Mouse (Mus musculus) heart, adult 2 months (tissue): ENCODE data around the gene Ugt1a7c. TPM values are rescaled to one million over a fixed set of nuclear protein-coding genes. Genes with fewer than 3 reads are reported as not detected.

Source experiments
- DNase-seq, 2 experiments: peaks; one replicate each; pipeline ENCODE4 v3.0.0; 2021
- H3K27ac ChIP-seq: fragments of 200-600 bp; 2 replicates; pipeline ENCODE4 v1.8.1; 2022
- H3K27me3 ChIP-seq: fragments of 200-500 bp; 2 replicates; pipeline ENCODE4 v1.6.1; 2012; ENCODE audit warnings: mild to moderate bottlenecking, low read length, inconsistent platforms, mixed read lengths; ENCODE audit not compliant: control insufficient read depth, insufficient read depth
- H3K36me3 ChIP-seq: fragments of 200-500 bp; 2 replicates; pipeline ENCODE4 v1.6.1; 2012; ENCODE audit warnings: low read length, inconsistent platforms; ENCODE audit not compliant: control insufficient read depth, insufficient read depth
- H3K4me1 ChIP-seq: fragments of 200-500 bp; 2 replicates; pipeline ENCODE4 v1.6.1; 2011; ENCODE audit warnings: low read length; ENCODE audit not compliant: control insufficient read depth, insufficient read depth
- H3K4me3 ChIP-seq: fragments of 200-600 bp; 2 replicates; pipeline ENCODE4 v1.8.1; 2022
- H3K79me2 ChIP-seq: fragments of 200-500 bp; replicated peaks from 2 replicates; pipeline ENCODE4 v1.6.1; 2012; ENCODE audit warnings: mild to moderate bottlenecking, inconsistent platforms, low read length, moderate library complexity, mixed read lengths; ENCODE audit not compliant: control insufficient read depth, insufficient read depth
- H3K9ac ChIP-seq: fragments of 200-500 bp; 2 replicates; pipeline ENCODE4 v1.6.1; 2012; ENCODE audit warnings: low read depth, mild to moderate bottlenecking, control low read depth, inconsistent platforms, low read length, mixed read lengths
- CTCF ChIP-seq: fragments of 200-600 bp; IDR thresholded peaks from 2 replicates; pipeline ENCODE4 v1.8.1; 2022; ENCODE audit warnings: antibody characterized with exemption, mild to moderate bottlenecking, moderate library complexity
- EP300 ChIP-seq: fragments of 200-500 bp; IDR thresholded peaks from 2 replicates; pipeline ENCODE4 v1.6.1; 2011; ENCODE audit warnings: low read depth, low read length, control low read depth; ENCODE audit not compliant: insufficient read depth
- POLR2A ChIP-seq: fragments of 200-500 bp; IDR thresholded peaks from 2 replicates; pipeline ENCODE4 v1.6.1; 2011; ENCODE audit warnings: mild to moderate bottlenecking, low read depth, low read length, control low read depth; ENCODE audit not compliant: insufficient read depth
- WGBS: fragments of 180-500 bp; shearing (Covaris S2); methylation state at CpG from one replicate; pipeline ENCODE4 v1.1.7; 2018; 5-methylcytosine and 5-hydroxymethylcytosine counted together
- intact Hi-C: fragments of 180-260 bp; cut with DNase I; formaldehyde crosslinking; loops from one replicate; pipeline ENCODE4 v1.15.1; 2025
- polyA plus RNA-seq: library from polyadenylated mRNA; depleted of rRNA; stranded (reverse); fragments of >200 nt; gene quantifications from 2 replicates; pipeline ENCODE4 v1.2.3, GENCODE M21; 2012
- total RNA-seq, 2 experiments: library from RNA; stranded (reverse); gene quantifications; 2 replicates each; pipeline ENCODE4 v1.2.3; 2021

Ugt1a7c gene
- total and polyA plus RNA-seq, 3 experiments, result 0.70 to 1.2 (median 0.90) TPM

DNA sequence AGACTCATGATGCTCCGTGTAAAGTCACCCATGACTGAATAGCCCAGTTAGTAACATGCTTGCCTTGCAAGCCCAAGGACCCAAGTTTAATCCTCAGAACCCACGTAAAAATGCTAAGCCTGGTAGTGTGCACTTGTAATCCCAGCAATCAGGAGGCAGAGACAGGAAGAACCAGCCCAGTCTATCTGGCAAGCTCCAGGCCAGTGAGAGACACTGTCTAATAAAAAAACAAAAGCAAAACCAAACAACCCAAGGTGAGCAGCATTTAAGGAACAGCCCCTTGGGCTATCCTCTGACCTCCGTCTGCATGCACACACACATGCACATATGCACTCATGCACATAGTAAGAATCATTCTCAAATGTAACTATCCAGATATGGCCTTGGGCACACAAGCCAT, 134.7 kb downstream of the Ugt1a7c start:
- WGBS, result 66% methylated on average over 3 of the region's 3 CpGs
- Histone ChIP-seq H3K79me2 (no peaks in the 10 kb centered on the region), H3K27ac (no peak overlapping the region), H3K27me3 (no peaks in the 10 kb centered on the region), H3K36me3 (no peaks in the 10 kb centered on the region), H3K9ac (no peak overlapping the region), H3K4me1 (no peaks in the 10 kb centered on the region), H3K4me3 (no peak overlapping the region)
- TF ChIP-seq CTCF (no peak), EP300 (no peak), POLR2A (no peak)
- DNase-seq, result peak in 1 of 2 experiments; percentile 22
- intact Hi-C loops, result no loop called here

DNA sequence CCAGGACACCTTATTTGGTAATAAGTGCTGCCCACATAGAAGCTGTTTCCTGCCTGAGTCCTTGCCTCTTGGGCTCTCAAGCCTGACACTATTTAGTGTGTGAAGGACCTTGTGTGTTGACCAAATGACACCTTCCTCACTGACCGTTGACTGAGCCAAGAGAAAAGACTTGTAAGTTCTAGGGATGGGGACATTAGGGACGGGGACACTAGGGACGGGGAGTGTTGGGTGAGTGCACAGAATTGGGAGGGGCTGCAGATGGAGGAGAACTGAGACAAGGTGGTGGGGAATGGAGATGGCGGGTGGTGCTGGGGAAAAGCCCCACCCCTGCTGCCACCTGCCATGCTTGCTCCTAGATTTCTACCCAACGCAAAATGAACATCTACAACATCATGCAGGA, 135.1 kb downstream of the Ugt1a7c start:
- Histone ChIP-seq H3K36me3 (no peaks in the 10 kb centered on the region), H3K79me2 (no peaks in the 10 kb centered on the region), H3K4me1 (no peaks in the 10 kb centered on the region), H3K27ac (no peak overlapping the region), H3K4me3 (no peak overlapping the region), H3K27me3 (no peaks in the 10 kb centered on the region), H3K9ac (no peak overlapping the region)
- intact Hi-C loops, result no loop called here
- 75% methylated on average over 5 of the region's 5 CpGs for WGBS
- TF ChIP-seq POLR2A, result no peak
- no peak for TF ChIP-seq CTCF
- TF ChIP-seq EP300, result no peak
- DNase-seq, result peak; percentile 23 to 33

DNA sequence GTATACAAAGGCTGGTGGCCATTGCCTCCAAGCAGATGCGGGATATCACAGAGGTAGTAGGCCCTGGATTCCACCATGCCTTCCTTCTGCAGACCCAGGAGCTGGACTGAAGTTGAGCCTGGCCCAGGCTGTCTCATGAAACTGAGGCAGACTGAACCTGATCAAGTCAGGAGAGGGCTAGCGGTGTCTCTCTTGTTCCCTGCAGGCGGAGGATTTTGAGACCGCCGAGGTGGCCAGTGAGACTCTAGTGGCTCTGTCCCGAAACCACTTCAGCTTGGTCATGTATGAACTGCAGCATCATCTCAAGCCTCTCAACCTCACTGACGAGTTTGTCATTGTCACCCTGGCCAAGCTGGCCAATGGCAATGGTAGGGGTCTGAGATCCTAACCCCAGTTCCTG, 135.6 kb downstream of the Ugt1a7c start:
- WGBS, result 69% methylated on average over 7 of the region's 7 CpGs
- intact Hi-C loops, result no loop called here

DNA sequence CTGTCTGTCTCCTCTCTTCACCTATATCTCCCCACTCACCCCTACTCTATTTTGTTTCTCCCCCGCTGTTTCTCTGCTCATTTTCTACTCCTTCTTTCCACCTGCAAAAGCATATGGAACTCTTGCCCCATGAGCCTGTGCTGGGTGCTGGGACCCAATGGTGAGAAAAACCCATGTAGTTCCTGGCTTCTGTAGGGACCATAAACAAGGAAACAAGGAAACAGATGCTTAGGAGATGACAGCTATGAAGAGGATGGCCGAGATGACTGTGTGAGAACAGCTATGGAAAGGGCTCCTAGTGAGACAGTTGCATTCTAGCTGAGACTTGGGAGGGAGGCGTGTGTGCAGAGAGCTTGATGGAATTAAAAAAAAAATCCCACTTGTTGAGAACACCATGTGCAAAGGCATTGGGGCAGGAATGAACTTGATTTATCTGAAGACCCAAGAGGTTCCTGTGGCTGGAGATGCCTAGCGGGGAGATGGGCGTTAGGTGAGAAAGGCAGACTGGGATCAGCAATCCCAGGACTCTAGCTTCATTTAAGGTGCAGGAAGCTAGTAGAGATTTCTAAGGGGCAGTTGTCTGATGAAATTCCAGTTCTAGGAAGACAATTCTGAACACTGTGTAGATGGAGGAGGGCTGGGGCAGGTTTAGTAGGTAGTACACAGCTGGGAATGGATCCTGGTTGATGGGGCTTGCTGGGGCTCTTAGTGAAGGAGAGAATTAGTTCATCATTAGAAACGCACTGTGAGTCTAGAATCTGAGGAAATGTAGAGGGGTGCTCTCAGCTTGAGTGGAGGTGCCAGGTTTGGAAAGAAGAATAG, 136.3 kb downstream of the Ugt1a7c start:
- H3K79me2 ChIP-seq, result no peaks in the 10 kb centered on the region

More for the DNA sequence above, 135.6 kb downstream of the Ugt1a7c start:
- Histone ChIP-seq H3K4me3 (no peak overlapping the region), H3K27me3 (no peaks in the 10 kb centered on the region), H3K36me3 (no peaks in the 10 kb centered on the region), H3K9ac (no peak overlapping the region), H3K27ac (no peak overlapping the region), H3K79me2 (no peaks in the 10 kb centered on the region), H3K4me1 (no peaks in the 10 kb centered on the region)
- TF ChIP-seq CTCF (no peak), POLR2A (no peak), EP300 (no peak)
- peak in 1 of 2 experiments; percentile 8 for DNase-seq

DNA sequence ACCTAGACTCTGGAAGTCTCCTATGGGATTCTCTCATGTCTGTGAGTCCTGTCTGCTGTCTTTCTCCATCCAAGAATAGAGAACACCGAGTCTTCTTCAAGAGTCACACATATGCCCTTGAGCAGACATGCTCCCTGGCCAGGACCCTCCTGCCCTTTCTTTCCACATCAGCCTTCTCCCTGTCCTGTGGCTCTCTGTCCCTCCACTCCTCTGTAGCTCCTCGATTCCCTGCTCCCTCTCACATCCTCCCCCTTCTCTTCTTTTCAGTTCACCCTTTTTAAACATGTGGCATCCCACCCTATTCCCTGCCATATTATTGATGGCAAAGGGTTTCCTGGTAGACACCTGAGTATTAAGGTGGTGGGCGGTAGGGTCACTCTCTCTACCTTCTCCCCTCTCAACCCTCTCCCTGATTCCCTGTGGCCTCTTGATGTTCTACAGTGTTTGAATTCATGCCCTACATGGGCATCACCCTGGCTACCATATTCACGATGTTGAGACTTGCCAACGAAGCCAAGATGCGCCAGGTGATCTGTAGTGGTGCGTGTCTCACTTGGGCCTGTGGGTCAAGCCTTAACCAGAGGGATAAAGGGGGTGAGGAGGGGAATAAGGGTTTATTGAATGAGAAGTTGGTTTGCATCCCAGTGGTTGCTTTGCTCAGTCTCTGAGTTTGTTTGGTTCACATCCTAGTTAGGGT, 137.1 kb downstream of the Ugt1a7c start:
- intact Hi-C loops, result no loop called here
- Histone ChIP-seq H3K9ac (no peak overlapping the region), H3K27me3 (no peaks in the 10 kb centered on the region), H3K4me3 (no peak overlapping the region), H3K4me1 (no peaks in the 10 kb centered on the region), H3K79me2 (no peaks in the 10 kb centered on the region), H3K36me3 (no peaks in the 10 kb centered on the region), H3K27ac (no peak overlapping the region)
- 60% methylated on average over 7 of the region's 7 CpGs for WGBS
- DNase-seq, result peak in 1 of 2 experiments; percentile 23
- TF ChIP-seq EP300 (no peak), CTCF (no peak), POLR2A (no peak)

More for the DNA sequence above, 136.3 kb downstream of the Ugt1a7c start:
- Histone ChIP-seq H3K4me1 (no peaks in the 10 kb centered on the region), H3K27me3 (no peaks in the 10 kb centered on the region), H3K4me3 (no peak overlapping the region), H3K9ac (no peak overlapping the region), H3K27ac (no peak overlapping the region), H3K36me3 (no peaks in the 10 kb centered on the region)
- 66% methylated on average over 6 of the region's 6 CpGs for WGBS
- TF ChIP-seq POLR2A (no peak), EP300 (no peak), CTCF (no peak)
- DNase-seq, result peak in 1 of 2 experiments; percentile 10
- intact Hi-C loops, result no loop called here
